Mouse (Mus musculus) megakaryocyte, embryonic 14.5 days (primary cell): ENCODE data around the gene Fbxw28. TPM values are rescaled to one million over a fixed set of nuclear protein-coding genes. Genes with fewer than 3 reads are reported as not detected.
"Not testable (repeated sequence)": the region's sequence is repeated elsewhere in the genome, so short reads cannot be mapped to it uniquely, and the experiment has no call there.

Experiments used
- H3K27me3 ChIP-seq: replicated peaks from 2 replicates; pipeline ENCODE3; 2012; ENCODE audit warnings: inconsistent platforms
- H3K36me3 ChIP-seq: replicated peaks from 2 replicates; pipeline ENCODE3; 2012; ENCODE audit warnings: low read length, inconsistent platforms, mixed read lengths
- H3K4me1 ChIP-seq: 2 replicates; pipeline ENCODE4 v1.6.1; 2012; ENCODE audit warnings: inconsistent platforms
- H3K4me3 ChIP-seq: replicated peaks from 2 replicates; pipeline ENCODE3; 2012; ENCODE audit warnings: moderate library complexity, mild to moderate bottlenecking, inconsistent platforms
- H3K9me3 ChIP-seq: 2 replicates; pipeline ENCODE4 v1.6.1; 2012; ENCODE audit warnings: inconsistent platforms
- polyA plus RNA-seq: library from polyadenylated mRNA; stranded (reverse); fragments of >175 nt; gene quantifications from 2 replicates; pipeline ENCODE4 v1.2.3, GENCODE M21; 2012; ENCODE audit warnings: low replicate concordance; ENCODE audit not compliant: insufficient read depth

The Fbxw28 gene
- not detected in 2 replicates for polyA plus RNA-seq

GRCm38 (mm10) chr9:109339559-109339958 is at the start of gene Fbxw28:
TSS of gene Fbxw28 (minus strand) at chr9:109339659.
- H3K4me3 ChIP-seq, H3K4me1 ChIP-seq, H3K9me3 ChIP-seq, H3K27me3 ChIP-seq, H3K36me3 ChIP-seq: not testable (repeated sequence)

GRCm38 (mm10) chr9:109287576-109287975 is 51.9 kb downstream of the Fbxw28 start, which contains the start of gene Fbxw14:
TSS of gene Fbxw14 (minus strand) at chr9:109287676.
- not testable (repeated sequence) for H3K36me3 ChIP-seq, H3K27me3 ChIP-seq, H3K4me3 ChIP-seq, H3K4me1 ChIP-seq, H3K9me3 ChIP-seq

Other genes starting within 250 kb of the Fbxw28 start
- gene Plxnb1, start 244.3 kb downstream of the Fbxw28 start, polyA plus RNA-seq, result not detected in 2 replicates
- gene Fbxw21, start 177.6 kb downstream of the Fbxw28 start, polyA plus RNA-seq, result not detected in 2 replicates
- not detected in 2 replicates for gene Fbxw13, start 143.7 kb downstream of the Fbxw28 start, polyA plus RNA-seq
- gene Fbxw20, start 104.9 kb downstream of the Fbxw28 start, polyA plus RNA-seq, result not detected in 2 replicates
- gene Fbxw14, start 52.0 kb downstream of the Fbxw28 start, polyA plus RNA-seq, result not detected in 2 replicates
- gene Fbxw22, start 64.6 kb upstream of the Fbxw28 start, polyA plus RNA-seq, result not detected in 2 replicates
- not detected in 2 replicates for gene Fbxw16, start 109.5 kb upstream of the Fbxw28 start, polyA plus RNA-seq
- gene Fbxw19, start 156.2 kb upstream of the Fbxw28 start, polyA plus RNA-seq, result not detected in 2 replicates
- gene Fbxw15, start 228.6 kb upstream of the Fbxw28 start, polyA plus RNA-seq, result not detected in 2 replicates